Mouse (Mus musculus) heart, embryonic 13.5 days (tissue): ENCODE results near the gene Shmt1. TPM values are rescaled to one million over a fixed set of nuclear protein-coding genes. Genes with fewer than 3 reads are reported as not detected.

Experiments used
- ATAC-seq: fragments of 200-750 bp; cut with Nextera tagmentation; 2 replicates; pipeline ENCODE4 v1.8.0; 2017; ENCODE audit warnings: moderate TSS enrichment; ENCODE audit not compliant: insufficient number of reproducible peaks, low FRiP score, low TSS enrichment; ENCODE audit errors: extremely low read depth
- H3K27ac ChIP-seq: fragments of 300-500 bp; sonication (generic); replicated peaks from 2 replicates; pipeline ENCODE4 v1.5.1; 2015; ENCODE audit warnings: moderate library complexity, mild to moderate bottlenecking, inconsistent platforms
- H3K27me3 ChIP-seq: fragments of 300-500 bp; sonication (generic); replicated peaks from 2 replicates; pipeline ENCODE4 v1.6.1; 2015; ENCODE audit warnings: mild to moderate bottlenecking, inconsistent platforms
- H3K36me3 ChIP-seq: fragments of 300-500 bp; sonication (generic); 2 replicates; pipeline ENCODE4 v1.6.1; 2015; ENCODE audit warnings: mild to moderate bottlenecking, inconsistent platforms
- H3K4me1 ChIP-seq: fragments of 300-500 bp; sonication (generic); 2 replicates; pipeline ENCODE4 v1.6.1; 2015; ENCODE audit warnings: inconsistent platforms
- H3K4me2 ChIP-seq: fragments of 300-500 bp; sonication (generic); 2 replicates; pipeline ENCODE4 v1.6.1; 2015; ENCODE audit warnings: inconsistent platforms, mild to moderate bottlenecking, moderate library complexity
- H3K4me3 ChIP-seq: fragments of 300-500 bp; sonication (generic); 2 replicates; pipeline ENCODE4 v1.5.1; 2015; ENCODE audit warnings: moderate library complexity, mild to moderate bottlenecking, inconsistent platforms
- H3K9ac ChIP-seq: fragments of 300-500 bp; sonication (generic); 2 replicates; pipeline ENCODE4 v1.6.1; 2015; ENCODE audit warnings: inconsistent platforms, mild to moderate bottlenecking, moderate library complexity
- H3K9me3 ChIP-seq: fragments of 300-500 bp; sonication (generic); 2 replicates; pipeline ENCODE4 v1.6.1; 2016; ENCODE audit warnings: inconsistent platforms
- WGBS: fragments of 180-500 bp; shearing (Covaris S2); methylation state at CpG from one replicate; pipeline ENCODE4 v1.1.7; 2015; ENCODE audit warnings: mixed read lengths; 5-methylcytosine and 5-hydroxymethylcytosine counted together
- polyA plus RNA-seq: library from polyadenylated mRNA; unstranded; fragments of >200 nt; fragmentation: Nextera tagmentation; extraction: Ambion mirVana; gene quantifications from 2 replicates; pipeline ENCODE4 v1.2.1, GENCODE M21; 2015

Gene Shmt1
- polyA plus RNA-seq, 1 experiment from 2014 or later: 40.4 TPM

- no peak for ATAC-seq
- WGBS: 81% methylated on average over 4 of the region's 4 CpGs
Measured at GRCm38 (mm10) chr11:60772161-60772560, 39.4 kb downstream of the Shmt1 start.

GRCm38 (mm10) chr11:60770776-60771175, 40.7 kb downstream of the Shmt1 start:
- no peak overlapping the region for H3K27ac ChIP-seq
- H3K9me3 ChIP-seq: no peaks in the 10 kb centered on the region
- no peak for ATAC-seq
- 85% methylated on average over 3 of the region's 3 CpGs for WGBS
- H3K4me1 ChIP-seq: peaks cover 21% of the 10 kb centered on the region
- no peak overlapping the region for H3K4me2 ChIP-seq
- H3K36me3 ChIP-seq: 0 out of 2 replicates have a peak, but pooled peaks cover 2% of the 10 kb centered on the region
- no peaks in the 10 kb centered on the region for H3K27me3 ChIP-seq
- no peak overlapping the region for H3K4me3 ChIP-seq
- H3K9ac ChIP-seq: no peak overlapping the region

More at GRCm38 (mm10) chr11:60772161-60772560, 39.4 kb downstream of the Shmt1 start:
- H3K4me1 ChIP-seq: peaks cover 27% of the 10 kb centered on the region
- H3K9me3 ChIP-seq: no peaks in the 10 kb centered on the region
- no peaks in the 10 kb centered on the region for H3K27me3 ChIP-seq
- no peak overlapping the region for H3K27ac ChIP-seq
- no peak overlapping the region for H3K9ac ChIP-seq
- no peak overlapping the region for H3K4me3 ChIP-seq
- H3K36me3 ChIP-seq: 0 out of 2 replicates have a peak, but pooled peaks cover 2% of the 10 kb centered on the region
- no peak overlapping the region for H3K4me2 ChIP-seq

- H3K4me2 ChIP-seq: no peak overlapping the region
- peaks cover 8% of the 10 kb centered on the region for H3K4me1 ChIP-seq
- WGBS: 73% methylated on average over 2 of the region's 2 CpGs
- H3K27ac ChIP-seq: no peak overlapping the region
- ATAC-seq: no peak
- H3K36me3 ChIP-seq: peaks cover 9% of the 10 kb centered on the region
- H3K27me3 ChIP-seq: no peaks in the 10 kb centered on the region
- H3K9me3 ChIP-seq: no peaks in the 10 kb centered on the region
- no peak overlapping the region for H3K4me3 ChIP-seq
- no peak overlapping the region for H3K9ac ChIP-seq
Measured at GRCm38 (mm10) chr11:60769322-60769721, 42.2 kb downstream of the Shmt1 start.

GRCm38 (mm10) chr11:60766969-60767368, 44.5 kb downstream of the Shmt1 start:
- no peak overlapping the region for H3K9ac ChIP-seq
- peaks cover 2% of the 10 kb centered on the region; the same call in 1 of the 2 replicates for H3K4me1 ChIP-seq
- H3K4me2 ChIP-seq: no peak overlapping the region
- no peaks in the 10 kb centered on the region for H3K27me3 ChIP-seq
- H3K36me3 ChIP-seq: peaks cover 26% of the 10 kb centered on the region
- WGBS: 61% methylated on average over 4 of the region's 4 CpGs
- H3K4me3 ChIP-seq: no peak overlapping the region
- ATAC-seq: no peak
- H3K9me3 ChIP-seq: no peaks in the 10 kb centered on the region
- no peak overlapping the region for H3K27ac ChIP-seq

GRCm38 (mm10) chr11:60761681-60762080, 49.8 kb downstream of the Shmt1 start:
- no peak overlapping the region for H3K27ac ChIP-seq
- no peak overlapping the region for H3K4me2 ChIP-seq
- no peak for ATAC-seq
- peaks cover 72% of the 10 kb centered on the region for H3K36me3 ChIP-seq
- WGBS: 73% methylated on average over 3 of the region's 3 CpGs
- no peaks in the 10 kb centered on the region for H3K4me1 ChIP-seq
- H3K9ac ChIP-seq: no peak overlapping the region
- no peaks in the 10 kb centered on the region for H3K27me3 ChIP-seq
- no peak overlapping the region for H3K4me3 ChIP-seq
- no peaks in the 10 kb centered on the region for H3K9me3 ChIP-seq

- no peaks in the 10 kb centered on the region for H3K9me3 ChIP-seq
- 91% methylated on average over 7 of the region's 7 CpGs for WGBS
- no peaks in the 10 kb centered on the region for H3K27me3 ChIP-seq
- H3K36me3 ChIP-seq: peaks cover 94% of the 10 kb centered on the region
- H3K27ac ChIP-seq: no peak overlapping the region
- H3K9ac ChIP-seq: no peak overlapping the region
- no peak for ATAC-seq
- no peak overlapping the region for H3K4me2 ChIP-seq
- H3K4me1 ChIP-seq: no peaks in the 10 kb centered on the region
- no peak overlapping the region for H3K4me3 ChIP-seq
Measured at GRCm38 (mm10) chr11:60755570-60755969, 55.9 kb downstream of the Shmt1 start.

- H3K36me3 ChIP-seq: peaks cover 78% of the 10 kb centered on the region
- H3K4me2 ChIP-seq: no peak overlapping the region
- ATAC-seq: no peak
- H3K27me3 ChIP-seq: no peaks in the 10 kb centered on the region
- no peaks in the 10 kb centered on the region for H3K4me1 ChIP-seq
- H3K27ac ChIP-seq: no peak overlapping the region
- H3K9ac ChIP-seq: no peak overlapping the region
- WGBS: 93% methylated on average over 3 of the region's 3 CpGs
- no peak overlapping the region for H3K4me3 ChIP-seq
- no peaks in the 10 kb centered on the region for H3K9me3 ChIP-seq
Measured at GRCm38 (mm10) chr11:60740321-60740720, 71.2 kb downstream of the Shmt1 start.

Other genes with a start within 250 kb of the Shmt1 start
- 34.0 and 34.1 TPM in 2 replicates for gene Llgl1, start 112.0 kb downstream of the Shmt1 start, polyA plus RNA-seq
- gene Flii, start 84.5 kb downstream of the Shmt1 start, polyA plus RNA-seq: 75.4 and 79.1 TPM in 2 replicates
- 17.4 and 17.7 TPM in 2 replicates for gene Mief2, start 83.3 kb downstream of the Shmt1 start, polyA plus RNA-seq
- gene Top3a, start 34.4 kb downstream of the Shmt1 start, polyA plus RNA-seq: 9.7 and 11.0 TPM in 2 replicates
- gene Smcr8, start 34.2 kb downstream of the Shmt1 start, polyA plus RNA-seq: 3.7 and 3.9 TPM in 2 replicates
- 30.9 and 35.9 TPM in 2 replicates for gene Dhrs7b, start 18.9 kb upstream of the Shmt1 start, polyA plus RNA-seq
- gene Tmem11, start 67.6 kb upstream of the Shmt1 start, polyA plus RNA-seq: 60.6 and 68.6 TPM in 2 replicates
- 19.8 and 23.4 TPM in 2 replicates for gene Natd1, start 103.0 kb upstream of the Shmt1 start, polyA plus RNA-seq
- gene Map2k3, start 120.3 kb upstream of the Shmt1 start, polyA plus RNA-seq: 73.6 and 78.1 TPM in 2 replicates
- gene Kcnj12, start 210.8 kb upstream of the Shmt1 start, polyA plus RNA-seq: 2.6 and 3.0 TPM in 2 replicates